Mouse (Mus musculus) adrenal gland, postnatal 10 days (tissue): ENCODE measurements around the gene Serpina3m. TPM values are rescaled to one million over a fixed set of nuclear protein-coding genes. Genes with fewer than 3 reads are reported as not detected.

Experiments used
- total RNA-seq, 2 experiments: library from RNA; stranded (reverse); gene quantifications; 2 replicates each; pipeline ENCODE4 v1.2.3; 2021

Serpina3m gene
- total RNA-seq, 2 experiments from 2014 or later: 40.0 to 128 TPM

Other genes with a start within 250 kb of the Serpina3m start
- under 1 TPM; 0.12 to 0.18 TPM for gene Serpina5, start 237.4 kb upstream of the Serpina3m start, total RNA-seq
- not detected for gene Serpina3a, start 225.8 kb upstream of the Serpina3m start, total RNA-seq
- under 1 TPM in 1 of 2 experiments, not detected in 1; 0.21 TPM for gene Serpina3b, start 210.5 kb upstream of the Serpina3m start, total RNA-seq
- 1 to 10 TPM; 3.1 to 6.1 TPM for gene Serpina3c, start 184.6 kb upstream of the Serpina3m start, total RNA-seq
- 1 to 10 TPM; 1.4 to 1.5 TPM for gene Serpina3f, start 123.9 kb upstream of the Serpina3m start, total RNA-seq
- gene Serpina3g, start 102.2 kb upstream of the Serpina3m start, total RNA-seq: 10 to 100 TPM; 14.3 to 16.7 TPM
- 1 to 10 TPM; 1.2 to 2.4 TPM for gene Serpina3i, start 75.4 kb upstream of the Serpina3m start, total RNA-seq
- gene Serpina3j, start 23.9 kb upstream of the Serpina3m start, total RNA-seq: not detected
- 100 to 1,000 TPM; 111 to 340 TPM for gene Serpina3k, start within 50 bp of the Serpina3m start, total RNA-seq
- gene Serpina3n, start 68.2 kb downstream of the Serpina3m start, total RNA-seq: 100 to 1,000 TPM in 1 of 2 experiments, 10 to 100 TPM in 1; 59.9 to 180 TPM
- gene Gsc, start 134.8 kb downstream of the Serpina3m start, total RNA-seq: under 1 TPM in 1 of 2 experiments, not detected in 1; 0.39 TPM